Mouse (Mus musculus) CD4-positive, CD25-positive, alpha-beta regulatory T cell, adult 4 months (primary cell): ENCODE measurements around the gene Slc38a8. TPM values are rescaled to one million over a fixed set of nuclear protein-coding genes. Genes with fewer than 3 reads are reported as not detected.

ENCODE experiments used
- ATAC-seq: one replicate; pipeline ENCODE4 v1.8.0; 2017
- polyA plus RNA-seq, 2 experiments: library from polyadenylated mRNA; unstranded; fragments of 100-300 nt; shearing (Covaris generic); gene quantifications; one replicate each; pipeline ENCODE4 v1.2.1; 2017

Slc38a8 gene
- polyA plus RNA-seq, 2 experiments from 2014 or later: not detected

- ATAC-seq: peak; percentile 52
Observed at GRCm38 (mm10) chr8:119436933-119437332, 64.6 kb downstream of the Slc38a8 start.

GRCm38 (mm10) chr8:119436331-119436730, 65.2 kb downstream of the Slc38a8 start:
- ATAC-seq: no peak

- no peak for ATAC-seq
Observed at GRCm38 (mm10) chr8:119435527-119435926, 66.0 kb downstream of the Slc38a8 start.

- no peak for ATAC-seq
Observed at GRCm38 (mm10) chr8:119434569-119434968, 66.9 kb downstream of the Slc38a8 start.

- ATAC-seq: no peak
Observed at GRCm38 (mm10) chr8:119433582-119434174, 67.8 kb downstream of the Slc38a8 start, which contains the start of gene Osgin1. Gene Osgin1, plus strand, starts transcription at chr8:119434124.

GRCm38 (mm10) chr8:119432372-119432771, 69.1 kb downstream of the Slc38a8 start:
- ATAC-seq: no peak

GRCm38 (mm10) chr8:119430690-119431089, 70.8 kb downstream of the Slc38a8 start:
- ATAC-seq: no peak

- ATAC-seq: no peak
Observed at GRCm38 (mm10) chr8:119430250-119430649, 71.2 kb downstream of the Slc38a8 start.

Other genes starting within 250 kb of the Slc38a8 start
- gene Hsbp1, start 157.2 kb downstream of the Slc38a8 start, polyA plus RNA-seq: 100 to 1,000 TPM; 174 to 236 TPM
- 1 to 10 TPM; 4.5 to 5.6 TPM for gene Mlycd, start 106.8 kb downstream of the Slc38a8 start, polyA plus RNA-seq
- gene Osgin1, start 67.6 kb downstream of the Slc38a8 start, polyA plus RNA-seq: 10 to 100 TPM; 16.7 to 26.0 TPM
- gene Necab2, start 55.0 kb downstream of the Slc38a8 start, polyA plus RNA-seq: not detected
- gene Mbtps1, start 57.0 kb upstream of the Slc38a8 start, polyA plus RNA-seq: 10 to 100 TPM; 45.9 to 90.2 TPM
- 10 to 100 TPM; 68.3 to 83.5 TPM for gene Hsdl1, start 73.5 kb upstream of the Slc38a8 start, polyA plus RNA-seq
- not detected for gene Dnaaf1, start 73.5 kb upstream of the Slc38a8 start, polyA plus RNA-seq
- gene Taf1c, start 103.5 kb upstream of the Slc38a8 start, polyA plus RNA-seq: 10 to 100 TPM; 13.3 to 17.1 TPM
- gene Adad2, start 111.0 kb upstream of the Slc38a8 start, polyA plus RNA-seq: not detected
- gene Kcng4, start 134.0 kb upstream of the Slc38a8 start, polyA plus RNA-seq: not detected
- not detected for gene Wfdc1, start 164.7 kb upstream of the Slc38a8 start, polyA plus RNA-seq
- under 1 TPM in 1 of 2 experiments, not detected in 1; 0.18 TPM for gene Atp2c2, start 198.3 kb upstream of the Slc38a8 start, polyA plus RNA-seq